Mouse (Mus musculus) testis, adult 2 months (tissue): ENCODE results near the gene H2-T24.

Source experiments
- CTCF ChIP-seq: fragments of 200-500 bp; IDR thresholded peaks from 2 replicates; pipeline ENCODE4 v1.5.1; 2012; ENCODE audit warnings: low read depth, mild to moderate bottlenecking, inconsistent platforms, low read length, moderate library complexity; ENCODE audit not compliant: control insufficient read depth, insufficient read depth, insufficient replicate concordance
- POLR2A ChIP-seq: fragments of 200-500 bp; IDR thresholded peaks from 2 replicates; pipeline ENCODE4 v1.6.1; 2012; ENCODE audit warnings: low read depth, mild to moderate bottlenecking, inconsistent platforms, low read length, moderate library complexity; ENCODE audit not compliant: control insufficient read depth

GRCm38 (mm10) chr17:36025901-36026300, 5.5 kb upstream of the H2-T24 start:
- TF ChIP-seq CTCF (no peak), POLR2A (no peak)
